Mouse (Mus musculus) left cerebral cortex, postnatal 25 days (tissue): ENCODE data around the gene Spata13. TPM values are rescaled to one million over a fixed set of nuclear protein-coding genes. Genes with fewer than 3 reads are reported as not detected.

Experiments used
- DNase-seq, 2 experiments: peaks; one replicate each; pipeline ENCODE4 v3.0.0; 2022; ENCODE audit warnings: low spot score in 2 of 2, mixed read lengths in 1 of 2
- intact Hi-C: fragments of 180-260 bp; cut with DNase I; formaldehyde crosslinking; loops from one replicate; pipeline ENCODE4 v1.15.1; 2025
- total RNA-seq, 2 experiments: library from RNA; stranded (reverse); gene quantifications; 2 replicates each; pipeline ENCODE4 v1.2.3; 2021

The Spata13 gene
- total RNA-seq, 2 experiments from 2014 or later: 17.6 to 25.2 TPM

GRCm38 (mm10) chr14:60799762-60800728 lies 166.2 kb downstream of the Spata13 start:
- peak in 1 of 2 experiments; percentile 60 for DNase-seq
- intact Hi-C loops: loop anchor here (1.0 to 2.0 kb wide), 3 partner anchors 285 to 495 kb away; no protein-coding TSS in a partner anchor

DNA sequence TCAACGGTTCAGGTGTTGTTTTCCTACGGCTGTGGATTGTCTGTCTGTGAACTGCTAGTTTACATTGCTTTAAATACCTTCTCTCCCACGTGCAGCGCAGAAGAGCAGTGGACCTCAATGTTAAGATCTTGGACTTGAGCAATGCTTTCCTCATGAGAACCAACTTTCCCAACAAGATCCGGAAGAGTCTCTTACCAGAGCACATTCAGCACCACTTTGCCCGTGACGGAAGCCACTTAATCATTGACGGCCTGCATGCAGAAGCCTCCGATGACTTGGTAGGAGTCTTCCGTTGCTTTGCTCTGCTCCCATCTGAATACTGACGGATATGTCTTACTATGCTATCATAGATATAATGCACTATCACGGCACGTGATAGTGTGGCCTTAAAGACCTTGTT lies 168.2 kb downstream of the Spata13 start:
- intact Hi-C loops: no loop called here
- no peak for DNase-seq

DNA sequence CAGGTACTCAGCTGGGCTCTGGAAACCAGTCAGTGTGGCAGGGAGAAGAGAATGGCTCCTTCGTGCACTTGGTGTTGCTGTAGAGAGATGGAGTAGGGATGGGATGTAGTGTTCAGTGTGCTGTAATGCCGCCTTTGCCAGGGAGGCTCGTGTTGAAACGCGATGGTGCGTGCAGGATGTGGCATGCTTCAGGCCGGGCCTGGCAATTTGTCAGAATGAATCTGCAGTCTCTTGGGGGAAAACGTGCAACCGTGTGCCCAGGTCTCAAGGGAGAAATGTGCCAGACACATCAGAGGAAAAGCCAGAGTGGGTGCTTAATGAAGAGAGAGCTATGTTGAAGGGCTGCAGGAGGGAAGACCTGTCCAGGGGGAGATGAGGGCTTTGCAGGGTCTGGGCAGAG lies 171.2 kb downstream of the Spata13 start:
- no peak for DNase-seq
- intact Hi-C loops: no loop called here

GRCm38 (mm10) chr14:60805871-60806270 lies 172.1 kb downstream of the Spata13 start:
- intact Hi-C loops: no loop called here
- DNase-seq: no peak

DNA sequence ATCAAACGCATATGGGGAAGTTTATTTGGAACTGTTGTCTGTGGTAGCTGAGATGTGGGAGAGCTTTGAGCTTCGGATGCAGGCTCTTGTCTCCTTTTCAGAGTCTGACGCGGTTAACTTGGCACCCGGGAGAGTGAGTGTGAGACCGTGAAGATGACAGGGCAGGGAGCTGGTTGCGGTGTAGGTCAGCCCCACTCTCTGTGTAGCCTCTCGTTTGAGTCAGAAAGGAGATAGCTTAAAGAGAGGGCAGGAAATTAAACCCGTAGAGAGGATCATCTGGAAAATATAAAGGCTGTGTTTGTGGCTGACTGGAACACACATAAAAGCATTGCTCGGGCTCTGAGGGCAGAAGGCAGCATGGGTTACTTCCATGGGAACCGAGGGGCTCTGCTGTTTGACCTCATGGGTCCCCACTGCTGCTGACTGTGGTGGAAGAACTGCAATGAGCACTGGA lies 173.1 kb downstream of the Spata13 start:
- peak in 1 of 2 experiments; percentile 70 for DNase-seq
- intact Hi-C loops: no loop called here

DNA sequence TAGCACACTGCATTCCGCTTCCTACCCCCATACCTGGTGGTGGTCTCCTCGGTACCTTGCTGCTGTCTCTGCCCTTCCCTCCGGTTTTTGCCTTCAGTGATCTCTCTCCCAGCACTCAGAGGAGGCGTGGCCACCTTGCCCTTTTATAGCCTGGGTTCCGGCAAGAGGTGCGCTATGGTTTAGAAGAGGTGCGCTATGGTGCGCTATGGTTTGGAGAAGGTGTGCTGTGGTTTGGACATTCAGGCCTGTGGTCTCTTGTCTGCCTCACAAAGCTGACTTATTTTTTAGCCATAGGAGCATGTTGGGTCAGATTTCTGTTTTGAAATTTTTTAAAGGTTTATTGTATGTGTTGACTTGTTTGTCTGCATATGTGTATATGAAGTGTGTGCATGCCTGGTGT lies 176.1 kb downstream of the Spata13 start:
- no peak for DNase-seq
- intact Hi-C loops: no loop called here

DNA sequence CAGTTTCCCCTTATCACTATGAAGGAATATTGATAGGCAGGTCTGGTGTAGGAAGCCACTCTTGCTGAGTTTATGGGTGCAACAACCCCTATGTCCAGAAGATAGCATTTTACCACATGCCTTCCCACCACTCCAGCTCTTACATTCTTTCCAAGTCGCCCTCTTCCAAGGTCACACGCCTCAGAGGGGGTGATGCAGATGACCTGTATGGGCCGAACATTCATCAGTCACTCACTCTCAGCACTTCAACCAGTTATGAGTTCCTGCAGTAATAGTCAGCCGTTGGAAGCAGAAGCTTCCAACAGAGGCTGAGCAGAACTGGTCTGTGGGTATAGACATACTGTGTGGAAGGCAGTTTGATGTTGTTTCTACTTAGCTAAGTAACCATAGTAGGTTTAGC lies 177.7 kb downstream of the Spata13 start:
- intact Hi-C loops: no loop called here
- DNase-seq: no peak

Other genes with a start within 250 kb of the Spata13 start
- gene C1qtnf9, start 134.1 kb downstream of the Spata13 start, total RNA-seq: under 1 TPM; 0.34 to 0.48 TPM
- gene Mipep, start 150.6 kb downstream of the Spata13 start, total RNA-seq: 10 to 100 TPM; 24.7 to 25.7 TPM